Mouse (Mus musculus): ENCODE measurements around the gene Rnf227. TPM values are rescaled to one million over a fixed set of nuclear protein-coding genes. Genes with fewer than 3 reads are reported as not detected.
A peak's percentile ranks its signal among the peaks of the same experiment; 100 is the strongest.

The Rnf227 gene
- polyA plus RNA-seq, 1 experiment: not detected

GRCm38 (mm10) chr11:69326408-69327156, 13.7 kb upstream of the Rnf227 start:
- H3K4me1 ChIP-seq (ENCODE audit: control insufficient read depth, insufficient read depth, low read length): peaks cover 42% of the 10 kb centered on the region
- 1% methylated on average over 45 of the region's 45 CpGs for WGBS

DNA sequence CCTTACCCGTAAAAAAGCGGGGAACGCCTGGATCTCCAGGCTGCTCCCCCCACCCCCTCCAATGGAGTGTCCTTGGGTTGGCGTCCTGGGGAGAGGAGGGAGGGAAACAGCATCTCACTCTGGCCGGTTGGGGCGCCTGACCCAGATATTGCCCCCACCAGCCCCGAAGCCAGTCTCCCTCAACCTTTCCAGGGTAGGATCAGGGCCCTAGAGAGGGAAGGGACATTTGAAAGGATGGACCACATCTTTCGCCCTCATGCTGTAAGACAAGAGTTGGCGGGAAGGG, 13.2 kb upstream of the Rnf227 start:
- peak overlapping the region; percentile 69 for H3K4me3 ChIP-seq (ENCODE audit: insufficient read depth, low read depth, low read length)
- TF ChIP-seq POLR2A (IDR thresholded peaks at IDR 0.05; ENCODE audit: insufficient read depth, low read depth, low read length) (no peak), CTCF (IDR thresholded peaks at IDR 0.05; ENCODE audit: insufficient read depth, low read depth, low read length) (peak; percentile 20; the same call in 1 of the 2 replicates)
- H3K27ac ChIP-seq (ENCODE audit: insufficient read depth, low read depth, low read length): peak overlapping the region; percentile 60
- peaks cover 42% of the 10 kb centered on the region for H3K4me1 ChIP-seq (ENCODE audit: control insufficient read depth, insufficient read depth, low read length)
- 19% methylated on average over 9 of the region's 9 CpGs for WGBS

More at GRCm38 (mm10) chr11:69326408-69327156, 13.7 kb upstream of the Rnf227 start:
- TF ChIP-seq CTCF (IDR thresholded peaks at IDR 0.05; ENCODE audit: insufficient read depth, low read depth, low read length) (no peak), POLR2A (IDR thresholded peaks at IDR 0.05; ENCODE audit: insufficient read depth, low read depth, low read length) (no peak)
- H3K4me3 ChIP-seq (ENCODE audit: insufficient read depth, low read depth, low read length): peak overlapping the region; percentile 69
- peak overlapping the region; percentile 60 for H3K27ac ChIP-seq (ENCODE audit: insufficient read depth, low read depth, low read length)

- WGBS: 69% methylated on average over 6 of the region's 6 CpGs
- TF ChIP-seq CTCF (IDR thresholded peaks at IDR 0.05; ENCODE audit: insufficient read depth, low read depth, low read length): no peak
- no peak for TF ChIP-seq POLR2A (IDR thresholded peaks at IDR 0.05; ENCODE audit: insufficient read depth, low read depth, low read length)
- peaks cover 42% of the 10 kb centered on the region for H3K4me1 ChIP-seq (ENCODE audit: control insufficient read depth, insufficient read depth, low read length)
Measured at GRCm38 (mm10) chr11:69327648-69328047, 12.6 kb upstream of the Rnf227 start.

GRCm38 (mm10) chr11:69328517-69328916, 11.7 kb upstream of the Rnf227 start:
- WGBS: 80% methylated on average over 6 of the region's 6 CpGs
- TF ChIP-seq POLR2A (IDR thresholded peaks at IDR 0.05; ENCODE audit: insufficient read depth, low read depth, low read length) (no peak), CTCF (IDR thresholded peaks at IDR 0.05; ENCODE audit: insufficient read depth, low read depth, low read length) (no peak)
- Histone ChIP-seq H3K27ac (ENCODE audit: insufficient read depth, low read depth, low read length) (no peak overlapping the region), H3K4me3 (ENCODE audit: insufficient read depth, low read depth, low read length) (no peak overlapping the region), H3K4me1 (ENCODE audit: control insufficient read depth, insufficient read depth, low read length) (peaks cover 41% of the 10 kb centered on the region)

More at GRCm38 (mm10) chr11:69327648-69328047, 12.6 kb upstream of the Rnf227 start:
- H3K27ac ChIP-seq (ENCODE audit: insufficient read depth, low read depth, low read length): no peak overlapping the region
- H3K4me3 ChIP-seq (ENCODE audit: insufficient read depth, low read depth, low read length): no peak overlapping the region

DNA sequence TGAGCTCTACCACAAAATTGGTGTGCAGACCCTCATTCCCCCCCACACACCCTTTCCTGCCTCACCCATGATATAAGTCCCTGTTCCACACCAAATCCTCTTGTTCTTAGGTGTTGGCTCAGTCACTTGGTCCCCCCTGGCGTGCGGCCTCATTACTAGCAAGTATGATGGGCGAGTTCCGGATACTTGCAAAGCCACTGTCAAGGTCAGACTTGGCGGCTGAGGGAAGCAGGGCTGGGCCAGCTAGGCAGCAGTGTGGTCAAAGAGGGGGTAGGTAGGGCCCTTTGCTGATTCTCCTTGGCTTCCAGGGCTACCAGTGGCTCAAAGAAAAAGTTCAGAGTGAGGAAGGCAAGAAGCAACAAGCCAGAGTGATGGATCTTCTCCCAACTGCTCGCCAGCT, 9.1 kb upstream of the Rnf227 start:
- TF ChIP-seq POLR2A (IDR thresholded peaks at IDR 0.05; ENCODE audit: insufficient read depth, low read depth, low read length): no peak
- no peak for TF ChIP-seq CTCF (IDR thresholded peaks at IDR 0.05; ENCODE audit: insufficient read depth, low read depth, low read length)
- Histone ChIP-seq H3K4me3 (ENCODE audit: insufficient read depth, low read depth, low read length) (no peak overlapping the region), H3K4me1 (ENCODE audit: control insufficient read depth, insufficient read depth, low read length) (peaks cover 43% of the 10 kb centered on the region), H3K27ac (ENCODE audit: insufficient read depth, low read depth, low read length) (no peak overlapping the region)
- WGBS: 94% methylated on average over 6 of the region's 6 CpGs

- under 1% methylated on average over 24 of the region's 24 CpGs for WGBS
- peak overlapping the region; percentile 87 for H3K27ac ChIP-seq (ENCODE audit: insufficient read depth, low read depth, low read length)
- TF ChIP-seq POLR2A (IDR thresholded peaks at IDR 0.05; ENCODE audit: insufficient read depth, low read depth, low read length) (peak; percentile 80), CTCF (IDR thresholded peaks at IDR 0.05; ENCODE audit: insufficient read depth, low read depth, low read length) (no peak)
Measured at GRCm38 (mm10) chr11:69331929-69332405, 8.3 kb upstream of the Rnf227 start.

DNA sequence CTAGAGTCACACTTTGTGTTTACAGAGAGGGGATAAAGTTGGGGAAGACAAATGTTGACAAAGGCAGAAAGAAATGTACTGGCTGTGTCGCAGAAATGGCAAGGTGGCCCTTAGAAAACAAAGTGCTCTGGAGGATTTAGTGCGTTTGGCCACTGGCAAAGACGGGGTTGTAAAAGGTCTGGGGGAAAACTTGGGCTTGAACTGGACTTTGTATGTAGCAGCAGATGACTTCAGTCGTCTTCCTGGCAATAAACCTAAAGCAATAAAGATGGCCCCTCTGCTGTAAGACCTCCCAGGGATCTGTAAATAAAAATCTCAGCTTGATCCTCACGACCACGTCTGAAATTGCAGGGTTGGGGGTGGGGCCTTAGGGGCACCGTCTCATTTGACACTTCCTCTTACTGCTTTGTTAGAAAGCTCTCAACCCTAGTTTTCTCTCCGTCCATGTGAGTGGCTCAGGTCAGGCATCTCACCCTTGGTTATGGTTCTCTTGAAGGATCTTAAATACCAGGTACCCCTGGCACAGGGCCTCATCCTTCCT, 7.5 kb upstream of the Rnf227 start:
- Histone ChIP-seq H3K4me1 (ENCODE audit: control insufficient read depth, insufficient read depth, low read length) (peaks cover 30% of the 10 kb centered on the region), H3K4me3 (ENCODE audit: insufficient read depth, low read depth, low read length) (no peak overlapping the region), H3K27ac (ENCODE audit: insufficient read depth, low read depth, low read length) (peak overlapping the region; percentile 87; the same call in 1 of the 2 replicates)
- 46% methylated on average over 8 of the region's 8 CpGs for WGBS
- TF ChIP-seq CTCF (IDR thresholded peaks at IDR 0.05; ENCODE audit: insufficient read depth, low read depth, low read length) (no peak), POLR2A (IDR thresholded peaks at IDR 0.05; ENCODE audit: insufficient read depth, low read depth, low read length) (no peak)

More at GRCm38 (mm10) chr11:69331929-69332405, 8.3 kb upstream of the Rnf227 start:
- H3K4me1 ChIP-seq (ENCODE audit: control insufficient read depth, insufficient read depth, low read length): peaks cover 36% of the 10 kb centered on the region
- H3K4me3 ChIP-seq (ENCODE audit: insufficient read depth, low read depth, low read length): peak overlapping the region; percentile 49

GRCm38 (mm10) chr11:69333922-69334321, 6.3 kb upstream of the Rnf227 start:
- Histone ChIP-seq H3K27ac (ENCODE audit: insufficient read depth, low read depth, low read length) (peak overlapping the region; percentile 85), H3K4me1 (ENCODE audit: control insufficient read depth, insufficient read depth, low read length) (peaks cover 25% of the 10 kb centered on the region), H3K4me3 (ENCODE audit: insufficient read depth, low read depth, low read length) (no peak overlapping the region)
- 41% methylated on average over 3 of the region's 3 CpGs for WGBS
- no peak for TF ChIP-seq POLR2A (IDR thresholded peaks at IDR 0.05; ENCODE audit: insufficient read depth, low read depth, low read length)
- TF ChIP-seq CTCF (IDR thresholded peaks at IDR 0.05; ENCODE audit: insufficient read depth, low read depth, low read length): no peak

GRCm38 (mm10) chr11:69334796-69335195, 5.5 kb upstream of the Rnf227 start:
- no peak for TF ChIP-seq POLR2A (IDR thresholded peaks at IDR 0.05; ENCODE audit: insufficient read depth, low read depth, low read length)
- no peak for TF ChIP-seq CTCF (IDR thresholded peaks at IDR 0.05; ENCODE audit: insufficient read depth, low read depth, low read length)
- peaks cover 27% of the 10 kb centered on the region for H3K4me1 ChIP-seq (ENCODE audit: control insufficient read depth, insufficient read depth, low read length)
- H3K27ac ChIP-seq (ENCODE audit: insufficient read depth, low read depth, low read length): peak overlapping the region; percentile 60
- 34% methylated on average over 4 of the region's 4 CpGs for WGBS
- no peak overlapping the region for H3K4me3 ChIP-seq (ENCODE audit: insufficient read depth, low read depth, low read length)

Measured in olfactory bulb, adult 2 months (tissue).